Mouse (Mus musculus) heart, adult 2 months (tissue): ENCODE measurements around the gene Gsdma2.

Experiments used
- CTCF ChIP-seq: fragments of 200-600 bp; IDR thresholded peaks from 2 replicates; pipeline ENCODE4 v1.8.1; 2022; ENCODE audit warnings: antibody characterized with exemption, mild to moderate bottlenecking, moderate library complexity
- EP300 ChIP-seq: fragments of 200-500 bp; IDR thresholded peaks from 2 replicates; pipeline ENCODE4 v1.6.1; 2011; ENCODE audit warnings: low read depth, low read length, control low read depth; ENCODE audit not compliant: insufficient read depth
- POLR2A ChIP-seq: fragments of 200-500 bp; IDR thresholded peaks from 2 replicates; pipeline ENCODE4 v1.6.1; 2011; ENCODE audit warnings: mild to moderate bottlenecking, low read depth, low read length, control low read depth; ENCODE audit not compliant: insufficient read depth

GRCm38 (mm10) chr11:98688009-98688408, 41.5 kb downstream of the Gsdma2 start:
- no peak for TF ChIP-seq CTCF
- TF ChIP-seq EP300: no peak
- no peak for TF ChIP-seq POLR2A
